Mouse (Mus musculus) c-Kit-positive CD71-positive TER-119-negative erythroid progenitor cells, embryonic 14.5 days (primary cell): ENCODE data around the gene Galp.
A peak's percentile ranks its signal among the peaks of the same experiment; 100 is the strongest.
"Not testable (repeated sequence)": the region's sequence is repeated elsewhere in the genome, so short reads cannot be mapped to it uniquely, and the experiment has no call there.

ENCODE experiments used
- DNase-seq: peaks from one replicate; pipeline ENCODE4 v3.0.0-alpha.2; 2013; ENCODE audit warnings: low read depth

Gene Galp

GRCm38 (mm10) chr7:6258232-6259220, 61.6 kb downstream of the Galp start:
- no peak for DNase-seq

- not testable (repeated sequence) for DNase-seq
Observed at GRCm38 (mm10) chr7:6260004-6260403, 63.1 kb downstream of the Galp start.

- DNase-seq: no peak
Observed at GRCm38 (mm10) chr7:6262120-6262519, 65.2 kb downstream of the Galp start.

GRCm38 (mm10) chr7:6262984-6263383, 66.1 kb downstream of the Galp start:
- DNase-seq: no peak

GRCm38 (mm10) chr7:6265695-6266094, 68.8 kb downstream of the Galp start:
- peak; percentile 54 for DNase-seq
